Mouse (Mus musculus): ENCODE data around the gene F3. TPM values are rescaled to one million over a fixed set of nuclear protein-coding genes. Genes with fewer than 3 reads are reported as not detected.
"Not testable (repeated sequence)": the region's sequence is repeated elsewhere in the genome, so short reads cannot be mapped to it uniquely, and the experiment has no call there.

The F3 gene
- polyA plus RNA-seq, 1 experiment from 2014 or later, result 8.8 TPM

GRCm38 (mm10) chr3:121738742-121739342 is 15.5 kb downstream of the F3 start:
- Histone ChIP-seq H3K4me2 (ENCODE audit: low read length) (no peak overlapping the region), H3K4me3 (ENCODE audit: low read depth, low read length) (no peak overlapping the region), H3K27me3 (replicated peaks; ENCODE audit: control insufficient read depth, insufficient read depth, low read length) (no peaks in the 10 kb centered on the region), H3K9ac (ENCODE audit: low read length) (no peak overlapping the region), H3K9me3 (replicated peaks; ENCODE audit: control insufficient read depth, low read length) (no peaks in the 10 kb centered on the region), H3K4me1 (ENCODE audit: control insufficient read depth, insufficient read depth, low read length) (0 out of 2 replicates have a peak, but pooled peaks cover 3% of the 10 kb centered on the region), H3K27ac (ENCODE audit: low read depth, low read length) (no peak overlapping the region), H3K36me3 (ENCODE audit: control insufficient read depth, insufficient read depth, low read length) (0 out of 2 replicates have a peak, but pooled peaks cover 4% of the 10 kb centered on the region)
- DNase-seq (ENCODE audit: low spot score) (no peak), ATAC-seq (no peak)
- WGBS, result 86% methylated on average over 9 of the region's 9 CpGs

GRCm38 (mm10) chr3:121739489-121740213 is 16.3 kb downstream of the F3 start:
- Histone ChIP-seq H3K4me1 (ENCODE audit: control insufficient read depth, insufficient read depth, low read length) (0 out of 2 replicates have a peak, but pooled peaks cover 3% of the 10 kb centered on the region), H3K36me3 (ENCODE audit: control insufficient read depth, insufficient read depth, low read length) (no peaks in the 10 kb centered on the region), H3K27me3 (replicated peaks; ENCODE audit: control insufficient read depth, insufficient read depth, low read length) (no peaks in the 10 kb centered on the region), H3K4me3 (ENCODE audit: low read depth, low read length) (no peak overlapping the region), H3K9ac (ENCODE audit: low read length) (no peak overlapping the region), H3K27ac (ENCODE audit: low read depth, low read length) (no peak overlapping the region), H3K9me3 (replicated peaks; ENCODE audit: control insufficient read depth, low read length) (no peaks in the 10 kb centered on the region), H3K4me2 (ENCODE audit: low read length) (no peak overlapping the region)
- DNase-seq (ENCODE audit: low spot score) (no peak), ATAC-seq (no peak)
- 73% methylated on average over 17 of the region's 17 CpGs for WGBS

GRCm38 (mm10) chr3:121741186-121741848 is 18.0 kb downstream of the F3 start:
- not testable (repeated sequence) for H3K9ac ChIP-seq (ENCODE audit: low read length); DNase-seq (ENCODE audit: low spot score); H3K9me3 ChIP-seq (replicated peaks; ENCODE audit: control insufficient read depth, low read length); H3K27me3 ChIP-seq (replicated peaks; ENCODE audit: control insufficient read depth, insufficient read depth, low read length); H3K36me3 ChIP-seq (ENCODE audit: control insufficient read depth, insufficient read depth, low read length); H3K4me1 ChIP-seq (ENCODE audit: control insufficient read depth, insufficient read depth, low read length); H3K4me2 ChIP-seq (ENCODE audit: low read length); H3K4me3 ChIP-seq (ENCODE audit: low read depth, low read length); ATAC-seq; H3K27ac ChIP-seq (ENCODE audit: low read depth, low read length)
- 89% methylated on average over 4 of the region's 4 CpGs for whole genome bisulfite sequencing

- 0 out of 2 replicates have a peak overlapping the region, but pooled peaks have one; percentile 41 for H3K27ac ChIP-seq (ENCODE audit: low read depth, low read length)
- not testable (repeated sequence) for H3K9me3 ChIP-seq (replicated peaks; ENCODE audit: control insufficient read depth, low read length); H3K36me3 ChIP-seq (ENCODE audit: control insufficient read depth, insufficient read depth, low read length); H3K4me2 ChIP-seq (ENCODE audit: low read length); DNase-seq (ENCODE audit: low spot score); H3K9ac ChIP-seq (ENCODE audit: low read length); H3K27me3 ChIP-seq (replicated peaks; ENCODE audit: control insufficient read depth, insufficient read depth, low read length); H3K4me1 ChIP-seq (ENCODE audit: control insufficient read depth, insufficient read depth, low read length); H3K4me3 ChIP-seq (ENCODE audit: low read depth, low read length)
- peak; percentile 40 for ATAC-seq
- 78% methylated on average over 10 of the region's 10 CpGs for WGBS
Measured at GRCm38 (mm10) chr3:121754319-121755090, 31.2 kb downstream of the F3 start.

- peak; percentile 78 for DNase-seq (ENCODE audit: low spot score)
Measured at GRCm38 (mm10) chr3:121755152-121755551, 31.8 kb downstream of the F3 start.

GRCm38 (mm10) chr3:121758373-121758772 is 35.0 kb downstream of the F3 start:
- ATAC-seq (no peak), DNase-seq (ENCODE audit: low spot score) (no peak)
- no peaks in the 10 kb centered on the region for H3K9me3 ChIP-seq (replicated peaks; ENCODE audit: control insufficient read depth, low read length)
- H3K9ac ChIP-seq (ENCODE audit: low read length), result no peak overlapping the region
- H3K36me3 ChIP-seq (ENCODE audit: control insufficient read depth, insufficient read depth, low read length), result 0 out of 2 replicates have a peak, but pooled peaks cover 3% of the 10 kb centered on the region
- no peak overlapping the region for H3K4me2 ChIP-seq (ENCODE audit: low read length)
- 81% methylated on average over 7 of the region's 7 CpGs for WGBS
- H3K4me1 ChIP-seq (ENCODE audit: control insufficient read depth, insufficient read depth, low read length), result peaks cover 3% of the 10 kb centered on the region; the same call in 1 of the 2 replicates
- H3K4me3 ChIP-seq (ENCODE audit: low read depth, low read length), result no peak overlapping the region
- no peaks in the 10 kb centered on the region for H3K27me3 ChIP-seq (replicated peaks; ENCODE audit: control insufficient read depth, insufficient read depth, low read length)
- no peak overlapping the region for H3K27ac ChIP-seq (ENCODE audit: low read depth, low read length)

More at GRCm38 (mm10) chr3:121755152-121755551, 31.8 kb downstream of the F3 start:
- Histone ChIP-seq H3K4me2 (ENCODE audit: low read length) (no peak overlapping the region), H3K27me3 (replicated peaks; ENCODE audit: control insufficient read depth, insufficient read depth, low read length) (no peaks in the 10 kb centered on the region), H3K36me3 (ENCODE audit: control insufficient read depth, insufficient read depth, low read length) (no peaks in the 10 kb centered on the region), H3K4me1 (ENCODE audit: control insufficient read depth, insufficient read depth, low read length) (peaks cover 3% of the 10 kb centered on the region; the same call in 1 of the 2 replicates), H3K9ac (ENCODE audit: low read length) (no peak overlapping the region), H3K27ac (ENCODE audit: low read depth, low read length) (0 out of 2 replicates have a peak overlapping the region, but pooled peaks have one; percentile 41), H3K4me3 (ENCODE audit: low read depth, low read length) (no peak overlapping the region), H3K9me3 (replicated peaks; ENCODE audit: control insufficient read depth, low read length) (no peaks in the 10 kb centered on the region)
- WGBS, result 3% methylated on average over 3 of the region's 3 CpGs
- peak; percentile 87 for ATAC-seq

GRCm38 (mm10) chr3:121762056-121762852 is 38.9 kb downstream of the F3 start:
- H3K9me3 ChIP-seq (replicated peaks; ENCODE audit: control insufficient read depth, low read length), result no peaks in the 10 kb centered on the region
- no peak overlapping the region for H3K4me3 ChIP-seq (ENCODE audit: low read depth, low read length)
- no peaks in the 10 kb centered on the region for H3K4me1 ChIP-seq (ENCODE audit: control insufficient read depth, insufficient read depth, low read length)
- H3K9ac ChIP-seq (ENCODE audit: low read length), result no peak overlapping the region
- peaks cover 19% of the 10 kb centered on the region for H3K36me3 ChIP-seq (ENCODE audit: control insufficient read depth, insufficient read depth, low read length)
- H3K27me3 ChIP-seq (replicated peaks; ENCODE audit: control insufficient read depth, insufficient read depth, low read length), result no peaks in the 10 kb centered on the region
- DNase-seq (ENCODE audit: low spot score), result peak; percentile 70
- peak; percentile 80 for ATAC-seq
- WGBS, result 67% methylated on average over 4 of the region's 4 CpGs
- H3K27ac ChIP-seq (ENCODE audit: low read depth, low read length), result no peak overlapping the region
- H3K4me2 ChIP-seq (ENCODE audit: low read length), result no peak overlapping the region

- Histone ChIP-seq H3K9ac (ENCODE audit: low read length) (no peak overlapping the region), H3K27me3 (replicated peaks; ENCODE audit: control insufficient read depth, insufficient read depth, low read length) (no peaks in the 10 kb centered on the region), H3K4me3 (ENCODE audit: low read depth, low read length) (no peak overlapping the region), H3K4me2 (ENCODE audit: low read length) (no peak overlapping the region), H3K4me1 (ENCODE audit: control insufficient read depth, insufficient read depth, low read length) (no peaks in the 10 kb centered on the region), H3K27ac (ENCODE audit: low read depth, low read length) (no peak overlapping the region), H3K9me3 (replicated peaks; ENCODE audit: control insufficient read depth, low read length) (no peaks in the 10 kb centered on the region), H3K36me3 (ENCODE audit: control insufficient read depth, insufficient read depth, low read length) (peaks cover 42% of the 10 kb centered on the region)
- ATAC-seq (no peak), DNase-seq (ENCODE audit: low spot score) (no peak)
Measured at GRCm38 (mm10) chr3:121766048-121766447, 42.7 kb downstream of the F3 start.
